Mouse (Mus musculus): ENCODE results near the gene Prss54. TPM values are rescaled to one million over a fixed set of nuclear protein-coding genes. Genes with fewer than 3 reads are reported as not detected.
A peak's percentile ranks its signal among the peaks of the same experiment; 100 is the strongest.

The Prss54 gene
- polyA plus RNA-seq, 1 experiment: 0.07 TPM

- 84% methylated on average over 4 of the region's 4 CpGs for WGBS
- H3K27ac ChIP-seq (ENCODE audit: control insufficient read depth, insufficient read depth, low read length): no peak overlapping the region
- no peak for DNase-seq
- TF ChIP-seq POLR2A (IDR thresholded peaks at IDR 0.05; ENCODE audit: control insufficient read depth, extremely low read depth, insufficient read depth, low read length, poor library complexity): no peak
- TF ChIP-seq CTCF (IDR thresholded peaks at IDR 0.05; ENCODE audit: borderline replicate concordance, control insufficient read depth, extremely low read depth, insufficient read depth, low read length, poor library complexity): no peak
- H3K4me3 ChIP-seq (ENCODE audit: control insufficient read depth, insufficient read depth, low read length): no peak overlapping the region
- H3K27me3 ChIP-seq (ENCODE audit: control insufficient read depth, insufficient read depth, low read length): no peaks in the 10 kb centered on the region
- H3K36me3 ChIP-seq (ENCODE audit: control insufficient read depth, insufficient read depth, low read length): no peaks in the 10 kb centered on the region
- H3K4me1 ChIP-seq (replicated peaks; ENCODE audit: control insufficient read depth, insufficient read depth, low read length): no peaks in the 10 kb centered on the region
Measured at GRCm38 (mm10) chr8:95546986-95547385, 29.2 kb downstream of the Prss54 start.

- H3K27me3 ChIP-seq (ENCODE audit: control insufficient read depth, insufficient read depth, low read length): no peaks in the 10 kb centered on the region
- TF ChIP-seq POLR2A (IDR thresholded peaks at IDR 0.05; ENCODE audit: control insufficient read depth, extremely low read depth, insufficient read depth, low read length, poor library complexity): no peak
- no peak for TF ChIP-seq CTCF (IDR thresholded peaks at IDR 0.05; ENCODE audit: borderline replicate concordance, control insufficient read depth, extremely low read depth, insufficient read depth, low read length, poor library complexity)
- no peak overlapping the region for H3K27ac ChIP-seq (ENCODE audit: control insufficient read depth, insufficient read depth, low read length)
- 89% methylated on average over 17 of the region's 17 CpGs for WGBS
- H3K4me1 ChIP-seq (replicated peaks; ENCODE audit: control insufficient read depth, insufficient read depth, low read length): no peaks in the 10 kb centered on the region
- no peak overlapping the region for H3K4me3 ChIP-seq (ENCODE audit: control insufficient read depth, insufficient read depth, low read length)
- no peaks in the 10 kb centered on the region for H3K36me3 ChIP-seq (ENCODE audit: control insufficient read depth, insufficient read depth, low read length)
- DNase-seq: no peak
Measured at GRCm38 (mm10) chr8:95545815-95546214, 30.3 kb downstream of the Prss54 start.

GRCm38 (mm10) chr8:95543065-95543464 lies 33.1 kb downstream of the Prss54 start:
- Histone ChIP-seq H3K27me3 (ENCODE audit: control insufficient read depth, insufficient read depth, low read length) (no peaks in the 10 kb centered on the region), H3K4me3 (ENCODE audit: control insufficient read depth, insufficient read depth, low read length) (no peak overlapping the region), H3K4me1 (replicated peaks; ENCODE audit: control insufficient read depth, insufficient read depth, low read length) (no peaks in the 10 kb centered on the region), H3K27ac (ENCODE audit: control insufficient read depth, insufficient read depth, low read length) (no peak overlapping the region), H3K36me3 (ENCODE audit: control insufficient read depth, insufficient read depth, low read length) (no peaks in the 10 kb centered on the region)
- DNase-seq: no peak
- WGBS: 93% methylated on average over 3 of the region's 3 CpGs
- TF ChIP-seq POLR2A (IDR thresholded peaks at IDR 0.05; ENCODE audit: control insufficient read depth, extremely low read depth, insufficient read depth, low read length, poor library complexity) (no peak), CTCF (IDR thresholded peaks at IDR 0.05; ENCODE audit: borderline replicate concordance, control insufficient read depth, extremely low read depth, insufficient read depth, low read length, poor library complexity) (no peak)

GRCm38 (mm10) chr8:95542191-95542590 lies 33.9 kb downstream of the Prss54 start:
- no peak overlapping the region for H3K27ac ChIP-seq (ENCODE audit: control insufficient read depth, insufficient read depth, low read length)
- no peak for DNase-seq
- H3K36me3 ChIP-seq (ENCODE audit: control insufficient read depth, insufficient read depth, low read length): no peaks in the 10 kb centered on the region
- H3K4me3 ChIP-seq (ENCODE audit: control insufficient read depth, insufficient read depth, low read length): no peak overlapping the region
- TF ChIP-seq POLR2A (IDR thresholded peaks at IDR 0.05; ENCODE audit: control insufficient read depth, extremely low read depth, insufficient read depth, low read length, poor library complexity): no peak
- no peaks in the 10 kb centered on the region for H3K27me3 ChIP-seq (ENCODE audit: control insufficient read depth, insufficient read depth, low read length)
- 89% methylated on average over 6 of the region's 6 CpGs for WGBS
- no peaks in the 10 kb centered on the region for H3K4me1 ChIP-seq (replicated peaks; ENCODE audit: control insufficient read depth, insufficient read depth, low read length)

- WGBS: 85% methylated on average over 5 of the region's 5 CpGs
- no peaks in the 10 kb centered on the region for H3K36me3 ChIP-seq (ENCODE audit: control insufficient read depth, insufficient read depth, low read length)
- no peaks in the 10 kb centered on the region for H3K4me1 ChIP-seq (replicated peaks; ENCODE audit: control insufficient read depth, insufficient read depth, low read length)
- no peak for DNase-seq
- no peak for TF ChIP-seq CTCF (IDR thresholded peaks at IDR 0.05; ENCODE audit: borderline replicate concordance, control insufficient read depth, extremely low read depth, insufficient read depth, low read length, poor library complexity)
- TF ChIP-seq POLR2A (IDR thresholded peaks at IDR 0.05; ENCODE audit: control insufficient read depth, extremely low read depth, insufficient read depth, low read length, poor library complexity): no peak
- H3K27me3 ChIP-seq (ENCODE audit: control insufficient read depth, insufficient read depth, low read length): no peaks in the 10 kb centered on the region
- H3K27ac ChIP-seq (ENCODE audit: control insufficient read depth, insufficient read depth, low read length): no peak overlapping the region
- no peak overlapping the region for H3K4me3 ChIP-seq (ENCODE audit: control insufficient read depth, insufficient read depth, low read length)
Measured at GRCm38 (mm10) chr8:95539487-95539886, 36.7 kb downstream of the Prss54 start.

- H3K36me3 ChIP-seq (ENCODE audit: control insufficient read depth, insufficient read depth, low read length): no peaks in the 10 kb centered on the region
- no peaks in the 10 kb centered on the region for H3K27me3 ChIP-seq (ENCODE audit: control insufficient read depth, insufficient read depth, low read length)
- DNase-seq: peak; percentile 19
- H3K4me1 ChIP-seq (replicated peaks; ENCODE audit: control insufficient read depth, insufficient read depth, low read length): peaks cover 5% of the 10 kb centered on the region; the same call in 1 of the 2 replicates
- H3K27ac ChIP-seq (ENCODE audit: control insufficient read depth, insufficient read depth, low read length): no peak within 1 kb of the TSS
- 11% methylated on average over 33 of the region's 33 CpGs for WGBS
- TF ChIP-seq POLR2A (IDR thresholded peaks at IDR 0.05; ENCODE audit: control insufficient read depth, extremely low read depth, insufficient read depth, low read length, poor library complexity): no peak
- TF ChIP-seq CTCF (IDR thresholded peaks at IDR 0.05; ENCODE audit: borderline replicate concordance, control insufficient read depth, extremely low read depth, insufficient read depth, low read length, poor library complexity): no peak
- H3K4me3 ChIP-seq (ENCODE audit: control insufficient read depth, insufficient read depth, low read length): peak within 1 kb of the TSS; percentile 19; the same call in 1 of the 2 replicates
Measured at GRCm38 (mm10) chr8:95533584-95534387, 42.4 kb downstream of the Prss54 start, which contains the start of gene Ccdc113. TSS of gene Ccdc113 (plus strand) at chr8:95534085.
